Mouse (Mus musculus): ENCODE measurements around the gene Tjp1.

- no peak for TF ChIP-seq POLR2A (IDR thresholded peaks at IDR 0.05; ENCODE audit: low read depth, low read length)
- no peak for TF ChIP-seq CTCF (IDR thresholded peaks at IDR 0.05; ENCODE audit: borderline replicate concordance, insufficient read depth, low read length)
Measured at GRCm38 (mm10) chr7:65381896-65382295, 145.7 kb downstream of the Tjp1 start.

All from embryonic fibroblast, embryonic 13.5 days (primary cell).